Mouse (Mus musculus): ENCODE results near the gene Arntl2.

DNA sequence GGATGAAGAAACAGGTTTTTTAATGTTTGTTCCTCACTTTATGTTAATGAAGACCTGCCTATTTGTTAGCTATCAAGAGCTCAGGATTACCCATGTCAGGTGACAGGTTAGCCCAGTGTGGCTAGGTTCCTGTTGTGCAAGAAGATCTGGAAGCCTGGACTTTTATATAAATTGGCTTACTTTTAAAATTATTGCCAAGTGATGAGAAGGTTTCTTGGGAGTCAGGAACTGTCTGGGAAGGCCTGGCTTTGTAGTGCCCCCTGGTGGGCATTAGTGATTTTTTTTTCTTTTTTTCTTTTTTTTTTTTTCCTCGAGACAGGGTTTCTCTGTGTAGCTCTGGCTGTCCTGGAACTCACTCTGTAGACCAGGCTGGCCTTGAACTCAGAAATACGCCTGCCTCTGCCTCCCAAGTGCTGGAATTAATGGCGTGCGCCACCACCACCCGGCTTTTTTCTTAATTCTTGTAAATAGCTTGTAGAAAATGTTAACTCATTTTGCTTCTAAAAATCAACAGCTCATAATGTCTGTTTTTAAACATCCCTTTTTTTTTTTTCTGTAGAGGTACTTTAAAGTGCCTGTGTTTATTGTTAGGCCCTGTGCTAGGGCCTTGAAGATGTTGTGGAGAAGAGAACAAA, 33.5 kb upstream of the Arntl2 start:
- no peak for TF ChIP-seq MYB (IDR thresholded peaks at IDR 0.05; ENCODE audit: low read depth, low read length)
- peak; percentile 36 to 57 (median 56); a peak in 5 of 6 replicates for TF ChIP-seq CTCF (IDR thresholded peaks at IDR 0.05 in 2 of 3, conservative IDR thresholded peaks at IDR 0.05 in 1 of 3; ENCODE audit: control insufficient read depth in 1 of 3, insufficient read depth in 1 of 3, low read depth in 2 of 3, low read length in 3 of 3, poor library complexity in 1 of 3, severe bottlenecking in 1 of 3)
- no peak for TF ChIP-seq USF1 (IDR thresholded peaks at IDR 0.05; ENCODE audit: low read depth, low read length)
- peak; percentile 65 for TF ChIP-seq SMC3 (IDR thresholded peaks at IDR 0.05; ENCODE audit: low read depth, low read length)
- no peak for TF ChIP-seq BHLHE40 (IDR thresholded peaks at IDR 0.05; ENCODE audit: borderline replicate concordance, low read depth, low read length)
- TF ChIP-seq MAFK (IDR thresholded peaks at IDR 0.05; ENCODE audit: borderline replicate concordance, low read depth, low read length): no peak
- no peak for TF ChIP-seq CHD2 (IDR thresholded peaks at IDR 0.05; ENCODE audit: low read length)
- TF ChIP-seq POLR2A (IDR thresholded peaks at IDR 0.05; ENCODE audit: control insufficient read depth in 1 of 2, insufficient read depth in 1 of 2, low read depth in 1 of 2, low read length in 2 of 2, poor library complexity in 1 of 2): no peak
- no peak for TF ChIP-seq MEF2A (IDR thresholded peaks at IDR 0.05; ENCODE audit: extremely low read depth, insufficient replicate concordance, low read depth, low read length, poor library complexity, severe bottlenecking)
- no peak for TF ChIP-seq NRF1 (IDR thresholded peaks at IDR 0.05; ENCODE audit: insufficient read depth, low read depth, low read length, poor library complexity, severe bottlenecking)
